Mouse (Mus musculus) cerebellum, postnatal 10 days (tissue): ENCODE data around the gene Olfr1419.
"Not testable (repeated sequence)": the region's sequence is repeated elsewhere in the genome, so short reads cannot be mapped to it uniquely, and the experiment has no call there.

ENCODE experiments used
- DNase-seq, 2 experiments: peaks; one replicate each; pipeline ENCODE4 v3.0.0; 2021; ENCODE audit warnings: mixed read lengths in 2 of 2

Olfr1419 gene

DNA sequence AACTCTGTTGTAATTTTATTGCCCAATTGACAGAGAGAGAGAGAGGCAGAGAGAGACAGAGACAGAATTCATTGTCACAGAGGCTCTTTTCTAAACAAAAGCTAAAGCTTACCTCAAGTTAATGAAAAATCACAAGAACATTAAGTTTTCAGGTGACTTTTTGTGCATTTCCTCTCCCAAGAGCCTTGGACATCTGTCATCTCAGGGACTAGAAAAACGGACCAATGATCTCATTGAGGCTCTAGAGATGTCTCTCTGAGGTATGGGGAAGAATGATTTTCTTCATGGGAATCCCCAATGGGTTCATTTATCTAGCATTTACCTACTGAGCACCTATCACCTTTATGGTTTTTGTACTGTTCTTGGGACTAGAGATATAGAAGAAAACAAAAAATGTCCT lies at the start of gene Olfr1419:
Gene Olfr1419 (minus strand): TSS at position 101 of the 400 bp plus-strand sequence.
- DNase-seq, result no peak

DNA sequence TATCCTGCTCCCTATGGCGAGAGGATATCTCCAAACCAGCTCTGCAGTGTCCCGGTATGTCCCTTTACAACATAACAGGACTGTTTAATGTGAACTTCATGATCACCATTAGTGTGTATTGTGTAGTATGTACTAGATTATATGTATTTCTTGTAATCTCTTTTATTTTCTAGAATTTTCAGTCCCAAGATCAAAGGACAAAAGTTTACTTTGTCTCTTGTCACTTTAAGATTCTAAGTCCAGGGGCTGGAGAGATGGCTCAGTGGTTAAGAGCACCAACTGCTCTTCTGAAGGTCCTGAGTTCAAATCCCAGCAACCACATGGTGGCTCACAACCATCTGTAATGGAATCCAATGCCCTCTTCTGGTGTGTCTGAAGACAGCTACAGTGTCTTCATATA lies 47.6 kb upstream of the Olfr1419 start:
- DNase-seq, result not testable (repeated sequence)

DNA sequence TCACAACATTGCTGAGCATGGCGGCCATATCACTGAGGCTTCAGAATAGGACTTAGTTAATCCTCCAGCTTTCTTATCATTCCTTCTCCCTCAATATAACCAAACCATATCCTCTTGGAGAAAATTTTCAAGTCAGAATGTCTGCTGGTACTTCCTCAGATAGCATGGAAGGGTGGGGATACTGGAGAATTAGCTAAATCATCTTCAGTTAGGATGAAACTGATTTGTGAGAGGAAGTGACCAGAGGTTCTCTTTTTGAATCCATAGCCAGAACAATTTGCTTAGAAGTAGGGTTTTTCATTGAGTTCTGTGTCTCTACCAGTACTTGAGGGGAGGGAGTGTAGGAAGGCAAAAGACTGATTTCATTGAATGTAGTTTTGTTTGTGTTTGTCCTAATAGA lies 47.2 kb upstream of the Olfr1419 start:
- no peak for DNase-seq

DNA sequence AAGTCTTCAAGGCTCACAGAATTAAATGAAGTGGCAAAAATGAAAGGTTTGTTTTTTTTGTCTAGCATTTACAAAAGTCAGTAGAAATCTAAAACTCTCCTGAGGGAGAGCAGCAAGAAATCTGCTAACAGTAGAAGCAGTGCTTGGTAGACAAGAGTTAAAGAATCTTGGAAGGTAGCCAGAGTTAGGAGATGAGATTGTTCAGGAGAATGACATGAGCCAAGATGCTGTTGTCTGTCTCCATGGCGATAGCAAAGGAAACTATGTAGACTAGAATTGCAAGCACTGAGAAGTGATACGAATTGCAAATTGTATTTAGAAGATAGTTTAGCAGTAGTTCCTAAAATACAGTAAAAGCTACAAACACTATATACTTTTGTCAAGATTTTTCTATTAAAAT lies 40.9 kb upstream of the Olfr1419 start:
- DNase-seq, result peak; percentile 12 to 42

DNA sequence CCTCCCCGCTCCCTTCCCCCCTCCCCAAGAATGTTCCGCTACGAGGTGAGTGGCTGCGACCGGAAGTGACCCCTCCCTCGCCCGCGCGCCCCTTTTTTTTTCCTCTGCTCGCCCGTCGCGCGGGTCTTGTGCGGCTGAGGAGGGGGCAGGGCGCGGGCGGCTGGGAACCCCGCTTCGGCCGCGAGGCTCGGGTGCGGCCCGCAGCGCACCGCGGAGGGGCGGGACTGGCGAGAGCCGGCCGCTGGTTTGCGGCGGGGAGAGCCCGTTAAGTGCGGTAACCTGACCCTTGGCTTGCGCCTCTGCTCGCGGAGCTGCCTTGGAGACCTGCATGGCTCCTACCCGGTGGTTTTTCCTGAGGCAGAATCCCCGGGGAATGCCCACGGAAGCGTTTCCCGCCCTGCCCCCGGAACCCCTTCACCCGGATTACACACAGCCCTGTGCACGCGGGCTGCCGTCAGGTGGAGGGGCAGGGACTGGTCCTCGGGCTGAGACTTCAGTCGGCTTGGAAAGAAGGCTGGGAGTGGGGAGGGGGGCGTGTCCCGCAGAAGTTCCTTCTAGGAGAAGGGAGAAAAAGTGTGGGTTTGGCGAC lies 37.7 kb upstream of the Olfr1419 start:
- peak; percentile 69 to 71 for DNase-seq

DNA sequence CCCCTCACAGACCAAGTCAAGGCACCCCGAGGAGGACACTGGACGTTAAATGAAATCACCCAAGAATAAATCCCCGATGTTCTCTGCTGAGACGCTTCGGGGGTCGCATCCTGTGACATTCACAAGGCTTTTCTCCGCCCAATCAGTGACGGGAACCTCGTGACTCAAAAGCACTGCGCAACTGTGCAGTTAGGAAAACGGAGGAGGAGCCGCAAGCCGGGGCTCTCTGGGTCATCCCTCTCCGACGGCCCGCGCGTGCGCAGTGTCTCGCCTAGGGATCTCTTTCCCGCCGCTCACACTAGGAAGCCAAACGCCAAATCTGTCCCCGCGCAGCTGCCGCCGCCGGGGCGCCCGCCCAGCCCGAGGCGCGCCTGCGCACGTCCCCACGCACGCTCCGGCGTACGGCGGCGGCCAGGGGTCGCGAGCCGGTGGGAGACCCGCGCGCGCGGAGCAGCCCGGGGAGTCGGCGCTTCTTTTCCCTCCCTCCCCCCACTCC lies 37.2 kb upstream of the Olfr1419 start, which contains the start of gene Patl1:
Gene Patl1 (plus strand): TSS at position 363 of the 496 bp plus-strand sequence.
- peak; percentile 99 for DNase-seq

DNA sequence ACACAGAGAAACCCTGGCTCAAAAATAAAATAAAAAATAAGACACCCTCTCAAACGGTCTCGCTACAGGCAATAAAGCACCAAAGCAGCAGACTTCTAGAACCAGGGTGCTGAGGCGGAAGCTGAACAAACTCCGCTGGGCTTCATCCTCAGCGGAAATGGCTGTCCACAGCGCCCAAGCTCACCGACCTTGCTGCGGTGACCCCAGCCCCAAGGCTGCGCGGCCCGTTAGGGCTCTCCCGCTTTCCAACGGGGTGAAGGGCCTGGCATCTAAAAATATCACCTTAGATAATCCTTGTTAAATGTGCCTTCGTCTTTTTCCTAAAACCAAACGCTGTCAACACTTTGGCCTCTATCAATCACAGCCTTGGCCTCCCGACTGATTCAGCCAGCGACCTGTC lies 36.7 kb upstream of the Olfr1419 start:
- DNase-seq, result peak; percentile 50 to 63

DNA sequence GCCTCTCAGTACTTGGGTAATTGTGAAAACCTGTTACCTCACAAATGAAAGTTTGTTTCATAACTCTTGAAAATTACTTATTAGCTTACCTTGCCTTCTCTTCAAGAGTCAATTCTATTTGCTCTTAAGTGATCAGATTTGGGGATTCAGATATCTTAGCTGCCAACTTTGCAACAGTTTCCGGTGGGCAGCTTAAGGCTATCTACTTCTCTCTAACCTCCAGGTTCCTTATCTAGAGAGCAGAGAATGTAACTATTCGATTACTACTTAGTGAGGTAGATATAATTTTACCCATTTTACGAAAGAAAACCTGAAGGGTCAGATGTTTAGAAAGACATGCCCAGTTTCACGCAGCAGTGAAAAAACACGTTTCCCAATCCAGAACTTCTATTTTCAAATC lies 36.1 kb upstream of the Olfr1419 start:
- peak in 1 of 2 experiments; percentile 5 for DNase-seq

DNA sequence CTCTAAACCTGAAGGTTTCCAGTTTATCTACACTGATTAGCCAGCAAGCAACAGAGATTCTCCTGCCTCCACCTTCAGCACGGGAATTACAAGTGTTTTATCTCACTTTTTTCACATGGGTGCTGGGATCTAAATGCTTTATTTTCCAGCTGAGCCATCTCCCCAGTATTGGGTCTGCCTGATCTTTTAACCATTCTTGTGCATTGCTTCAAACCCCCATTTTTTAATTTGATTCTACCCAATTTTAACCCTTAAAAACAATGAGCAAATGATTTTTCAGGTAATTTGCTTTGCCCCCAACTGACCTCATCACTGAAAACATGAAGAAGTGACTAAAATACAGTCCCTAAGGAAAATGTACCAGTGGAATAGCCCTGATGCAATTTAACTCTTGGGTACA lies 11.4 kb upstream of the Olfr1419 start, which contains the start of gene Olfr1420:
Gene Olfr1420 (plus strand): TSS at position 301 of the 400 bp plus-strand sequence.
- DNase-seq, result no peak

DNA sequence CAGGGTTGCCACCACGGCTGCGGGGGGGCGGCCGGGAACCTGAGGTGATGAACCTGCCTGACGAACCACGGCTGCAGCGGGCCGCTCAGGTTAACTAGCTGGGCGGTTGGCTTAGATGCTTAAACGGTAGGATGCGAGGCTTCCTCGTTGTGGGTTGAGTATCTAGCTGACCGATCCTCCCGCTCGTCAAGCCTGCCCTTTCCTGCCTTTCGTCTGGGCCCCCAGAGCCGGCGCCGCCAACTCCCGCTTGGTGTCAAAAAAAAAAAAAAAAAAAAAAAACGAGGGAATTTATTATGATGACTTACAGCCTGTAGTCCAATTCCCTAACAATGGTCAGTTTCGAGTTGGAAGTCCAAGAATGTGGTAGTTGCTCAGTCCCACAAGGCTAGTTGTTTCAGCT lies 3.5 kb upstream of the Olfr1419 start:
- DNase-seq, result not testable (repeated sequence)

DNA sequence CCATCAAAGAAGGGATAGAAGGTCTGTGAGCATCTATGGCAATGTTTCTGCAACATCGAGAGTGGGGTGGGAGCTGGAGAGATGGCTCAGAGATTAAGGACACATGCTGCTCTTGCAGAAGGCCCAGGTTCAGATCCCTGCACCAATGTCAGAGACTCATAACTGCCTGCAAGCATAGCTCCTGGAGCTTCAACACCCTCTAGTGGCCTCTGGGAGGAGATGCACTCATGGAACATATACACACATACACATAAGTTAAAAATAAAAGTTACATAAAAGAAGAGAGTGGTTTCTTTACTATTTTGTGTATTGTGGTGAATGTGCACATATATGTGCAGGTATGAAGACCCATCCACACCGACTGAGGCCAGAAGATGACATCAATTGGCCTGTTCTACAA lies 7.1 kb downstream of the Olfr1419 start:
- DNase-seq, result no peak

DNA sequence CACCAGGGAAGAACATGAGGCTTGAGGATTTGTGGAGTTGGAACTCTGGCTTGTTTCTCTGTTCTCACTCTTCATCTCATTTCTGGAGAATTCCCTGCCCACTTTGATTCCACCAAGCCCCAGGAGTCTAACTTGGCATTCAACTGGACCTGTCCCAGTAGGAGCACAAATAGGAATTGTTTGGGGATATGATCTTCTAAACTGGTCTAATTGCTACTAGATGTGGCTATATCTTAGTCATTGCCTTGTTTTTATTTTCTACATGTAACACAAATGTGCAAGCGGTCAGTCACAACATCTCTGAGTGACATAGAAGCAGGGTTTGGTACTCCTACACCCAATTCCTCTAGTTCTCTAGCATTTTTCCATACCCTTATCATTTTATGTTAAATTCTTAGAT lies 13.9 kb downstream of the Olfr1419 start, which contains the start of gene Olfr1418:
Gene Olfr1418 (minus strand): TSS at position 101 of the 400 bp plus-strand sequence.
- DNase-seq, result no peak

DNA sequence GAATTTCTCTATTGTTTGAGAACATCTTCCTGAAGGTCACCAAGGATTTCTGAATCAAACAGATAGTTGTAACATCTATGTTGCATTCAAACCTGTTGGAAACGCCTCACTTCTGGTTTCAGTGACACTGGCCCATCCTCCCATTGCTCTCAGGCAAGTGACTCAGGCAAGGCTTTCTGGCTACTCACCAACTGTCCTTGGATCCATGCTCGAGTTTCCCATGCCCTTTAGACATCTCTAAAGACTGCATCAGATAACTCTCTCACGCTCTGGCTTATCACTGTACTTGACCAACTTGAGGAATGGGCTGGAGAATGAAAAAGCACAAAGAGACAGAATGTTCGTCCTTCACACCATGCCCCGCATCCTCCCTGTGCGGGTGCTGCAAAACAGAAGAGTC lies 18.4 kb downstream of the Olfr1419 start:
- DNase-seq, result no peak

DNA sequence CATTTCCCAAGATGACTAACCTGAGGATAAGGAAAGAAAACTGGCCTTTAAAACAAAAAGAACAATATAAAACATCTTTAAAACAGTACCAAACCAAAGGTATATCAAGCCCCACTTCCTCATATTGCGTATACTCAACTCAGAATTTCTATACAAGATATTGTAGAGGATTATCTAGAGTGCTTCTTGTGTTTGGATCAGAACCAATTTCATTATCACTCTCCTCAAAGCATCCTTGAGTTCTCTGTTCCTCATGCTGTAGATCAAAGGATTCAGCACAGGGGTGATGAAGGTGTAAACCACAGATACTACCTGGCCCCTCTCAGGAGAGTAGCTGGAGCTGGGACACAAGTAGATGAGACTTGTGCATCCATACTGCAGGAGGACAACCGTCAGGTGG lies 20.1 kb downstream of the Olfr1419 start:
- DNase-seq, result no peak

DNA sequence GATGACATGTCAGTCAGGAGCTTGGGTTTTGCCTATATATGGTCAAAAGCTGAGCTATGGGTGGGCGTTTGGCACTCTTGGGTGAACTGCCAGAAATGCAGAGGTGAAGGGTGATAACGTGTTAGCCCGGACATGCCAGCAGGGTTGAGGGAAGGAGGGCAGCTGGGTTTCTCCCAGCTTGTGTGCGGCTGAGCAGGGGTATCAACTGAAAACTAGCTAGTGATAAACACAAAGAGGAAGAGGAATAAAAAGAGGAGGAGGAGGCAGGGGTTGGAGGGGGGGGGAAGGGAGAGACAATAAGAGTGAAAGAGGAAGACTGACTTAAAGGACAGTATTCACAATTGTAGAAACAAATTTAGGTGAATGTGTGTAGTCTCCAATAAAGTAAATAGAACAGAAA lies 22.3 kb downstream of the Olfr1419 start:
- DNase-seq, result no peak

DNA sequence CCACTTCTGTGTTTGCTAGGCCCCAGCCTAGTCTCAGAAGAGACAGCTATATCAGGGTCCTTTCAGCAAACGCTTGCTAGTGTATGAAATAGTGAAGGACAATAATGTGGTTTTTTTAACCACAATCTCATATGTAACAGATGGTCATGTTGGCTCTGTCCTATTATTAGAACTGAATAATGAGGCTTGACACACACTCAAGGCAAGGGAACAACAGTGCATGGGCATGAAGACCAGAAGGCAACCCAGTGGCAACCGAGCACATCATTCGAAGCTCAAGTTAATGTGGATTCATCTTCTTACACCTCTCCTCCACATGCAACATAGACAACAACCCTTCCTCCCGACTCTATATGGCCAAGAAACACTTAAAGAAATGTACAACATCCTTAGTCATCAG lies 28.6 kb downstream of the Olfr1419 start:
- DNase-seq, result no peak

DNA sequence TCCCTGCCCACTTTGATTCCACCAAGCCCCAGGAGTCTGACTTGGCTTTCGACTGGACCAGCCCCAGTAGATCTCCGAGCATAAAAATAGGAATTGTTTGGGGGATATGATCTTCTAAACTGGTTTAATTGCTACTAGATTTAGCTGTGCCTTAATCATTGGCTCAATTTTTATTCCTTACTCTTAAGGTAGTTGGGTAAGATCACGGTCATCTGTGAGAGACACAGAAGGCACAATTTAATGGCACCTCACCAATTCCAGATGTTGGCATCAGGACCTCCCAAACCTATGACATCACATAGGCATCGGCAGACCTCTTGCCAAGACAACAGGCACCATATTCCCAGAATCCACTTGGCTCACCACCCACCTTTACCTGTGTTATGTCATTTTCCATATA lies 35.8 kb downstream of the Olfr1419 start, which contains the start of gene Olfr1417:
Gene Olfr1417 (minus strand): TSS at position 101 of the 400 bp plus-strand sequence.
- DNase-seq, result no peak

DNA sequence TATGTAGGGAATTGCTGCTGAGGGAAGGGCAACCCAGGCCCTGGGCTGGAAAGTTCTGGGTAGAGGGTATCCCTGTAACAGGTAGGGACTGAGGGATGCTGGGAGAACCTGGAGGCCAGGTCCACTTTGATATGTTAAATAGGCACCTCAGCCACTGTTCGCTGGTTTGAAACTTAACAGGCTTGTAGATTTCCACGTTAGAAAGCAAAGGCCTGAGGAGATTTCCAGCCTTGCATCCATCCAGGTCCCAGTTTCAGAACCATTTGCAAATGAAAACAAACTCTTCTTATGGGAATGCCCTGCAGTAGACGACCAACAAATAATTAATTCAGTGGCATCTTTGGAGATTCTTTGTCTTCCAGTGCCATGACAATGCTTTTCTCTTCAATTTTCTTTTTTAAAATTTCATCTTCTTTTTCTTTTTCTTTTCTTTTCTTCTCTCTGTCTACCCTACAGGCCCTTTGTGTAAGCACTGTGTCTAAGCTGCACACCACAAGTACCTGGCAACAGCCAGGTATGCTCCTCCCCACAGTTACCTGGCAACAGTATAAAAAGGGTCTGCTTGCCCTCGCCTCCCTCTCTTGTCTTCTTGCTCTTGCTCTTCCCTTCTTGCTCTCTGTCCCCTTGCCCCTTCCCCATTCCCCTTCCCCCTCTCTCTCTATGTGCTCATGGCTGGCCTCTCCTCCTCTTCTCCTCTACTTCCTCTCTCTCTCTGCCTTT lies 51.4 kb downstream of the Olfr1419 start:
- no peak for DNase-seq

DNA sequence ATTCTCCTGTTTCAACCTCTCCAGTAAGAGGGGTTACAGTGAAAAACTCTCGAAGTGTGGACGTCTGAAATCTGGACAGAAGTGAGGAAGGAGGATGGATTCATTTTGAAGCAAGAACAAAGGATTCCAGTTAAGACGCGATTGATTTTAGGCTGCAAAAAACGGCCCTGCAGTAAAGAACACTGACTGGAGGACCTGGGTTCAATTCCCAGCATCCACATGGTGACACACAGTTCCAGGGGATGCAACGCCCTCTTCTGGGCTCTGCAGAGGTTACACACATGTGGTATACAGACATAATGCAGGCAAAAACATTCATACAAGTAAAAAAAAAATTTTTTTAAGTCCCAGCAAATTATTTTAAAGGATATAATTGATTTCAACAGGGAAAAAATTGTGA lies 54.7 kb downstream of the Olfr1419 start:
- DNase-seq, result peak; percentile 19 to 34

DNA sequence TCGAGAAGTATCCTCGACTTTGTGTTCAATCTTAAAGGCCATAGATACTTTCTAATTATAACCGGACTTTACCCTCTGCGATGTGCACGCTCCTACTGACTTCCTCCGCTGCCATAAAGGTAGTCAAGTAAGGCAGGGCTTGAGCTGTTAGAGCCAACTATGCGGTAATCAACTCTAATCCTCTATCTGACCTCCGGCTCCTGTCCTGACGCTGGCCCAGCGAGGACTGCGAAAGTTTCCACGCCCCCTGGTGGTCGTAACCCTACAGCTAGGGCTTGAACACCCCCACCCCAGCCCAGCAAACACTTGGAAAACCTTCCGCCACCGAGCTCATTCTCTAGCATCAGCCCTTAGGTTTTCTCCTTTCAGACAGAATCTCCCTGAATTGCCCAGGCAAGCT lies 55.1 kb downstream of the Olfr1419 start:
- peak; percentile 94 for DNase-seq

DNA sequence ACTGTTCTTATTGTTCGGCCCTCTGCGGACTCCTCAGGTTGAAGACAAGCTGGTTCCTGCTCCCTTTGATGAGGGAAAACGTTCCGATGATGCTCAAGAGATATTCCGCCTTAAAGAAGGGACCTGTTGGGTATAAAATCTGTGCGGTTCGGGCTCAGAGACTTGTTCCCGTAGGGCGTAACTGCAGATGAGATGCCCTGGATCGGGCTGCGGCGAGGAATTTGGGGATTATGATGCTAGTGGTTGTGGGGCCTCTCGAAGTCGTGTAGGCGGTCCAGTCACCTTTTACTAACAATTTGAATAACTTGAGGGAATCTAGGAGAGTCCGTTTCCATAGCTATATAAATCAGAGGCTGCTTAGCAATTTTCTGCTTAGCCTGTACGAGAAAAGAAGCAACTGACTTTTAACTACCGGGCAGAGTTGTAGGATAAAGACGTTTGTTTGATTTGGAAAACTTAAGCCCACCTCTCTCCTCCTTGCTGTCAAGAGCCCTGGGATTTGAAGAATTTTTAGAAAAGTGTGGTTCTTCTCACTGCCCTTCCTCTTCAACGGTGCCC lies 55.7 kb downstream of the Olfr1419 start, which contains the start of gene Stx3:
Gene Stx3 (minus strand): TSS at position 261 of the 558 bp plus-strand sequence.
- DNase-seq, result peak in 1 of 2 experiments; percentile 15
